Mouse (Mus musculus): ENCODE results near the gene Pacsin2. TPM values are rescaled to one million over a fixed set of nuclear protein-coding genes. Genes with fewer than 3 reads are reported as not detected.
A peak's percentile ranks its signal among the peaks of the same experiment; 100 is the strongest.

Pacsin2 gene
- polyA plus RNA-seq, 1 experiment, result 73.5 TPM

- Histone ChIP-seq H3K27me3 (ENCODE audit: control insufficient read depth, insufficient read depth, low read length) (no peaks in the 10 kb centered on the region), H3K36me3 (ENCODE audit: control insufficient read depth, insufficient read depth, low read length) (peaks cover 4% of the 10 kb centered on the region), H3K4me3 (ENCODE audit: low read depth, low read length) (no peak overlapping the region), H3K27ac (ENCODE audit: insufficient read depth, low read depth, low read length) (no peak overlapping the region), H3K4me1 (ENCODE audit: control insufficient read depth, insufficient read depth, insufficient read length, low read length) (no peaks in the 10 kb centered on the region)
- WGBS, result 75% methylated on average over 3 of the region's 3 CpGs
- TF ChIP-seq CTCF (IDR thresholded peaks at IDR 0.05; ENCODE audit: extremely low read depth, insufficient read length, insufficient replicate concordance, low read depth, low read length) (no peak), POLR2A (IDR thresholded peaks at IDR 0.05; ENCODE audit: low read depth, low read length) (no peak)
Measured at GRCm38 (mm10) chr15:83360140-83360539, 104.3 kb downstream of the Pacsin2 start.

GRCm38 (mm10) chr15:83358476-83358875 is 105.9 kb downstream of the Pacsin2 start:
- no peaks in the 10 kb centered on the region for H3K27me3 ChIP-seq (ENCODE audit: control insufficient read depth, insufficient read depth, low read length)
- H3K4me1 ChIP-seq (ENCODE audit: control insufficient read depth, insufficient read depth, insufficient read length, low read length), result no peaks in the 10 kb centered on the region
- WGBS, result 33% methylated on average over 1 of the region's 1 CpGs
- H3K4me3 ChIP-seq (ENCODE audit: low read depth, low read length), result no peak overlapping the region
- no peak for TF ChIP-seq POLR2A (IDR thresholded peaks at IDR 0.05; ENCODE audit: low read depth, low read length)
- TF ChIP-seq CTCF (IDR thresholded peaks at IDR 0.05; ENCODE audit: extremely low read depth, insufficient read length, insufficient replicate concordance, low read depth, low read length), result no peak
- H3K27ac ChIP-seq (ENCODE audit: insufficient read depth, low read depth, low read length), result no peak overlapping the region
- peaks cover 4% of the 10 kb centered on the region for H3K36me3 ChIP-seq (ENCODE audit: control insufficient read depth, insufficient read depth, low read length)

GRCm38 (mm10) chr15:83351546-83351945 is 112.9 kb downstream of the Pacsin2 start:
- Histone ChIP-seq H3K27ac (ENCODE audit: insufficient read depth, low read depth, low read length) (peak overlapping the region; percentile 79; the same call in 1 of the 2 replicates), H3K4me3 (ENCODE audit: low read depth, low read length) (no peak overlapping the region), H3K27me3 (ENCODE audit: control insufficient read depth, insufficient read depth, low read length) (no peaks in the 10 kb centered on the region), H3K4me1 (ENCODE audit: control insufficient read depth, insufficient read depth, insufficient read length, low read length) (peaks cover 6% of the 10 kb centered on the region; the same call in 1 of the 2 replicates), H3K36me3 (ENCODE audit: control insufficient read depth, insufficient read depth, low read length) (peaks cover 6% of the 10 kb centered on the region)
- WGBS, result 37% methylated on average over 4 of the region's 4 CpGs
- TF ChIP-seq POLR2A (IDR thresholded peaks at IDR 0.05; ENCODE audit: low read depth, low read length), result no peak
- TF ChIP-seq CTCF (IDR thresholded peaks at IDR 0.05; ENCODE audit: extremely low read depth, insufficient read length, insufficient replicate concordance, low read depth, low read length), result no peak

- no peak overlapping the region for H3K4me3 ChIP-seq (ENCODE audit: low read depth, low read length)
- peaks cover 9% of the 10 kb centered on the region for H3K36me3 ChIP-seq (ENCODE audit: control insufficient read depth, insufficient read depth, low read length)
- H3K27me3 ChIP-seq (ENCODE audit: control insufficient read depth, insufficient read depth, low read length), result no peaks in the 10 kb centered on the region
- H3K4me1 ChIP-seq (ENCODE audit: control insufficient read depth, insufficient read depth, insufficient read length, low read length), result peaks cover 8% of the 10 kb centered on the region; the same call in 1 of the 2 replicates
- peak overlapping the region; percentile 79 for H3K27ac ChIP-seq (ENCODE audit: insufficient read depth, low read depth, low read length)
- TF ChIP-seq CTCF (IDR thresholded peaks at IDR 0.05; ENCODE audit: extremely low read depth, insufficient read length, insufficient replicate concordance, low read depth, low read length) (no peak), POLR2A (IDR thresholded peaks at IDR 0.05; ENCODE audit: low read depth, low read length) (no peak)
- WGBS, result 32% methylated on average over 2 of the region's 2 CpGs
Measured at GRCm38 (mm10) chr15:83350859-83351258, 113.5 kb downstream of the Pacsin2 start.

GRCm38 (mm10) chr15:83349954-83350711 is 114.3 kb downstream of the Pacsin2 start, which contains the start of gene Arfgap3:
TSS of gene Arfgap3 (minus strand) at chr15:83350247.
- TF ChIP-seq CTCF (IDR thresholded peaks at IDR 0.05; ENCODE audit: extremely low read depth, insufficient read length, insufficient replicate concordance, low read depth, low read length), result no peak
- TF ChIP-seq POLR2A (IDR thresholded peaks at IDR 0.05; ENCODE audit: low read depth, low read length), result peak; percentile 71
- peaks cover 9% of the 10 kb centered on the region for H3K36me3 ChIP-seq (ENCODE audit: control insufficient read depth, insufficient read depth, low read length)
- peaks cover 13% of the 10 kb centered on the region for H3K4me1 ChIP-seq (ENCODE audit: control insufficient read depth, insufficient read depth, insufficient read length, low read length)
- peak within 1 kb of the TSS; percentile 95 for H3K27ac ChIP-seq (ENCODE audit: insufficient read depth, low read depth, low read length)
- WGBS, result under 1% methylated on average over 60 of the region's 60 CpGs
- peak within 1 kb of the TSS; percentile 82 for H3K4me3 ChIP-seq (ENCODE audit: low read depth, low read length)
- H3K27me3 ChIP-seq (ENCODE audit: control insufficient read depth, insufficient read depth, low read length), result no peaks in the 10 kb centered on the region

- peaks cover 9% of the 10 kb centered on the region for H3K36me3 ChIP-seq (ENCODE audit: control insufficient read depth, insufficient read depth, low read length)
- TF ChIP-seq CTCF (IDR thresholded peaks at IDR 0.05; ENCODE audit: extremely low read depth, insufficient read length, insufficient replicate concordance, low read depth, low read length) (no peak), POLR2A (IDR thresholded peaks at IDR 0.05; ENCODE audit: low read depth, low read length) (no peak; the same call in 1 of the 2 replicates)
- peak overlapping the region; percentile 82 for H3K4me3 ChIP-seq (ENCODE audit: low read depth, low read length)
- peak overlapping the region; percentile 95 for H3K27ac ChIP-seq (ENCODE audit: insufficient read depth, low read depth, low read length)
- H3K27me3 ChIP-seq (ENCODE audit: control insufficient read depth, insufficient read depth, low read length), result no peaks in the 10 kb centered on the region
- H3K4me1 ChIP-seq (ENCODE audit: control insufficient read depth, insufficient read depth, insufficient read length, low read length), result peaks cover 18% of the 10 kb centered on the region
- WGBS, result 4% methylated on average over 8 of the region's 8 CpGs
Measured at GRCm38 (mm10) chr15:83349225-83349953, 115.0 kb downstream of the Pacsin2 start.

- WGBS, result 14% methylated on average over 4 of the region's 4 CpGs
- TF ChIP-seq CTCF (IDR thresholded peaks at IDR 0.05; ENCODE audit: extremely low read depth, insufficient read length, insufficient replicate concordance, low read depth, low read length) (no peak), POLR2A (IDR thresholded peaks at IDR 0.05; ENCODE audit: low read depth, low read length) (no peak)
- peaks cover 23% of the 10 kb centered on the region for H3K4me1 ChIP-seq (ENCODE audit: control insufficient read depth, insufficient read depth, insufficient read length, low read length)
- peak overlapping the region; percentile 95 for H3K27ac ChIP-seq (ENCODE audit: insufficient read depth, low read depth, low read length)
- H3K36me3 ChIP-seq (ENCODE audit: control insufficient read depth, insufficient read depth, low read length), result peaks cover 9% of the 10 kb centered on the region
- H3K27me3 ChIP-seq (ENCODE audit: control insufficient read depth, insufficient read depth, low read length), result no peaks in the 10 kb centered on the region
- H3K4me3 ChIP-seq (ENCODE audit: low read depth, low read length), result peak overlapping the region; percentile 82
Measured at GRCm38 (mm10) chr15:83348747-83349146, 115.7 kb downstream of the Pacsin2 start.
